Mouse (Mus musculus) neural tube, embryonic 14.5 days (tissue): ENCODE results near the gene Camkmt. TPM values are rescaled to one million over a fixed set of nuclear protein-coding genes. Genes with fewer than 3 reads are reported as not detected.

Source experiments
- ATAC-seq: fragments of 200-750 bp; cut with Nextera tagmentation; 2 replicates; pipeline ENCODE4 v1.8.0; 2017; ENCODE audit warnings: low read depth, mild to moderate bottlenecking, moderate TSS enrichment, moderate library complexity
- H3K27ac ChIP-seq: fragments of 300-500 bp; sonication (generic); 2 replicates; pipeline ENCODE4 v1.5.1; 2014; ENCODE audit warnings: low read depth, mild to moderate bottlenecking, control low read depth, low read length, moderate library complexity, mixed read lengths
- H3K27me3 ChIP-seq: fragments of 300-500 bp; sonication (generic); 2 replicates; pipeline ENCODE4 v1.6.1; 2014; ENCODE audit warnings: low read length; ENCODE audit not compliant: control insufficient read depth, insufficient read depth
- H3K36me3 ChIP-seq: fragments of 300-500 bp; sonication (generic); 2 replicates; pipeline ENCODE4 v1.6.1; 2014; ENCODE audit warnings: low read length, mixed read lengths; ENCODE audit not compliant: control insufficient read depth, insufficient read depth
- H3K4me1 ChIP-seq: fragments of 300-500 bp; sonication (generic); 2 replicates; pipeline ENCODE4 v1.6.1; 2014; ENCODE audit warnings: low read length; ENCODE audit not compliant: control insufficient read depth, insufficient read depth
- H3K4me2 ChIP-seq: fragments of 300-500 bp; sonication (generic); 2 replicates; pipeline ENCODE4 v1.6.1; 2014; ENCODE audit warnings: mild to moderate bottlenecking, low read depth, low read length, control low read depth
- H3K4me3 ChIP-seq: fragments of 300-500 bp; sonication (generic); 2 replicates; pipeline ENCODE4 v1.5.1; 2014; ENCODE audit warnings: low read depth, low read length, control low read depth, mixed read lengths
- H3K9ac ChIP-seq: fragments of 300-500 bp; sonication (generic); replicated peaks from 2 replicates; pipeline ENCODE4 v1.6.1; 2014; ENCODE audit warnings: low read depth, mild to moderate bottlenecking, control low read depth, low read length, mixed read lengths
- H3K9me3 ChIP-seq: fragments of 300-500 bp; sonication (generic); 2 replicates; pipeline ENCODE4 v1.6.1; 2016; ENCODE audit warnings: low read length; ENCODE audit not compliant: control insufficient read depth
- whole genome bisulfite sequencing: fragments of 180-500 bp; shearing (Covaris S2); extraction: QIAGEN DNeasy Blood & Tissue Kit; methylation state at CpG from one replicate; pipeline ENCODE4 v1.1.7; 2014; 5-methylcytosine and 5-hydroxymethylcytosine counted together
- polyA plus RNA-seq: library from polyadenylated mRNA; unstranded; fragments of >200 nt; fragmentation: Nextera tagmentation; extraction: Ambion mirVana; gene quantifications from 2 replicates; pipeline ENCODE4 v1.2.1, GENCODE M21; 2014

Gene Camkmt
- polyA plus RNA-seq, 1 experiment from 2014 or later, result 24.5 TPM

DNA sequence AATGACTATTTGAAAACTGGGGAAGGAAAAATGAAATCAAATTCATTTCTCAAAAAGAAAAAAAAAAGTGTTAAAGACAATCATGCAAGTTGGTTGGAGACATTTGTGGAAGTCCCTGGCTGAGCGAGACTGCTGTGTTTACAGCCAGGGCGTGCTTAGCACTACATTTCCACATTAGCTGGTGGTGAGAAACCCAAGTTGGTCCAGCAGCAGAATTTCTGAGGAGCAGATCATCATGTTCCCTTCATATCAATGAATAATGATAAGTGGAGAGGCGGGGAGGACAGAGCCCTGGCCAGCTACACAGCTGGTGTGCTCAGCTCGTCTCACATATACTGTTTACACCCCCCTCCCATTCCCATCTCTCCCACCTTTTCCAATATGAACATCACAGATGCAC lies 292.0 kb downstream of the Camkmt start:
- WGBS, result 66% methylated on average over 4 of the region's 4 CpGs
- H3K4me1 ChIP-seq, result no peaks in the 10 kb centered on the region
- ATAC-seq, result no peak
- H3K9me3 ChIP-seq, result no peaks in the 10 kb centered on the region
- H3K27me3 ChIP-seq, result no peaks in the 10 kb centered on the region
- no peak overlapping the region for H3K27ac ChIP-seq
- H3K9ac ChIP-seq, result no peak overlapping the region
- no peak overlapping the region for H3K4me2 ChIP-seq
- no peak overlapping the region for H3K4me3 ChIP-seq
- H3K36me3 ChIP-seq, result no peaks in the 10 kb centered on the region

DNA sequence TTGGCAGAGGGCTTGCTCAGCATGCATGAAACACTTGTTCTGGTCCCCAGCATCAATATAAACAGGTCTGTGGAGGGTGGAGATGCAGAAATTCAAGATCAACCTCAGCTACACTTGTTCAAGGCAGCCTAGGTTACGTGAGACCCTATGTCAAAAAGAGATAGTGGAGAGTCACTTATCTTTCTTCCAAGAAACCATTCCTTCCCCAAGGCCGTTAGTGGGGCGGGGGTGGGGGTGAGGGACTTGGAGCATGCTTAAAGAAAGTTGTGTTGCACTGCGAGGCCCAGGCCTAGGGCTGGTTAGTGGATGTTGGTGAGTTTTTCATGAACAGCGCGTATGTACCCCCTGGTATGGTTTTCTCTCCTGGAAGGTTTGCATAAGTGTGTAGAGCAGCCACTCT lies 292.6 kb downstream of the Camkmt start:
- 93% methylated on average over 6 of the region's 6 CpGs for WGBS
- Histone ChIP-seq H3K4me1 (no peaks in the 10 kb centered on the region), H3K9me3 (no peaks in the 10 kb centered on the region), H3K9ac (no peak overlapping the region), H3K4me3 (no peak overlapping the region), H3K36me3 (no peaks in the 10 kb centered on the region), H3K27me3 (no peaks in the 10 kb centered on the region), H3K4me2 (no peak overlapping the region), H3K27ac (no peak overlapping the region)
- ATAC-seq, result no peak

DNA sequence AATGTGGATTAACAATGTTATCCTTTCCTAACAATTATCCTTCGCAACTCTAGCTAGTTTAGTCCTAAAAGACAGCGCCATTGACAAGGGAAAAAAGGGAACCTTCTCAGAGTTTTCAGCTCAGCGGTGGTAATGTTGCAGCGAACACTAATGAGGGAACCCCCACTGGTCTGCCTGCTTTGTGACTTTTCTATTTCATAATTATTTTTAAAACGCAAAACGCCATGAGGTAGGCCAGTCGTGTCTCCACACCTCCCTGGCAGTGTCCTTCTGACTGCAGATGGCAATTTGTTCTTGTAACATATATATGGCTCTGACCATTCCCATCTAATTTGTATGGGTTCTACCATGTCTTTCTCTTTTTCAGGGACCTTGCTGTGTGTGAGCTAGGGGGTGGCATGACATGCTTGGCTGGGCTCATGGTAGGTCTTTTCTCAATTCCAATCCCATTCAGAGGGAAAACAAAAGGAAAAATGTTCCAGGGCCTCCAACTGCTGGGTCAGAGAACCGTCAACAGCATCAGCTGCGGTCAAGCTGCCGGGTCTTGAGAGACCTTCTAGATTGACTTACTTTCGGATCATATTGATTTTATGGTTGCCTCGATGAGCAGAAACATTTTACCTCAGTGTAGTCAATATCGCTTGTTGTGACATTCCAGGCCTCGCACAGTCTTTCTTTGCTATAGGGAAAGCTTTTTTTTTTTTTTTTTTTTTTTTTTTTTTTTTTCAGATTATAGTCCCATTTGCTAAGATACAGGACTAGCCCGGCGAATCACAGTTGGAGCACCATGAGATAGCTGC lies 302.9 kb downstream of the Camkmt start:
- Histone ChIP-seq H3K36me3 (no peaks in the 10 kb centered on the region), H3K4me3 (no peak overlapping the region), H3K9me3 (no peaks in the 10 kb centered on the region), H3K4me2 (no peak overlapping the region), H3K4me1 (peaks cover 17% of the 10 kb centered on the region), H3K27ac (no peak overlapping the region), H3K9ac (no peak overlapping the region), H3K27me3 (no peaks in the 10 kb centered on the region)
- WGBS, result 38% methylated on average over 16 of the region's 16 CpGs
- no peak; the same call in 1 of the 2 replicates for ATAC-seq

DNA sequence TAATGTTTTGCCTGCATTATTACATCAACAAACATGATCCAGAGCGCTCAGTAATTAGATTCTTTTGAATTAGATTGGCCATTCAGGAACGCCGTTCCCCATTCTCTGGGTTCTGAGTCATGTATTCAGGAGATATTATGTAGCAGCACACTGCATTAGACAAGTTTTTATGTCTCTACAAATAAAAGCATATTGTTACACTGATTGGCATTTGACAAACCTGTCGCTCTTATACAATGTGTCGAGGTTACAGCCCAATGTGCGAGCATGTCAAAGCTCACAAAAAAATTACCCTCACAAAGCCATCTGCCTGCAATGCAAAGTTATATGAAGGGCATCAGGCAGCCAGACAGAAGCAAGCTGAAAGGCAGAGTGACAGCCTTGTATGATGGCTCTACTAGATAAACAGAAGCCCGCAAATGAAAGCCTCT lies 303.6 kb downstream of the Camkmt start:
- Histone ChIP-seq H3K9ac (no peak overlapping the region), H3K9me3 (no peaks in the 10 kb centered on the region), H3K4me1 (peaks cover 17% of the 10 kb centered on the region), H3K27ac (no peak overlapping the region; the same call in 1 of the 2 replicates), H3K36me3 (no peaks in the 10 kb centered on the region), H3K4me3 (no peak overlapping the region), H3K27me3 (no peaks in the 10 kb centered on the region), H3K4me2 (peak overlapping the region; percentile 22; the same call in 1 of the 2 replicates)
- 29% methylated on average over 7 of the region's 7 CpGs for WGBS
- ATAC-seq, result no peak

DNA sequence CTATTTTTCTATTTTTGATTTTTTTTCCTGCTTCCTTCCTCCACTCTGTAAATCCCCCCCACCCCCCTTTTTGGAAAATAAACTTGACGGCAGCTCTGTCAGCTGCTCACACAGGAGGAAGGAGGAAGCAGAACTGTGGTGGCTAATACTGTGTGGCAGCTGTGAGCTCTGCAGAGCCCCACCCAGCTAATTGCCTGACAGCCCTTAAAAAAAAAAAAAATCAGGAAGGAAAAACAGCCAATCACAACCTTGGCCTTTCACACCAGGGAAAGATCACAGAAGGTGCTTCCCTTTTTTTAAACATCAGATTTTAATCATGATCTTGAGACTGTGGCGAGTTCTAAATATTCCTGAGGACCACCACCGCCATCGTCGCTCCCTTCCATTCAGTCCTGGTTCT lies 305.1 kb downstream of the Camkmt start:
- H3K27ac ChIP-seq, result no peak overlapping the region
- H3K4me2 ChIP-seq, result no peak overlapping the region
- H3K27me3 ChIP-seq, result no peaks in the 10 kb centered on the region
- no peaks in the 10 kb centered on the region for H3K36me3 ChIP-seq
- H3K9ac ChIP-seq, result no peak overlapping the region
- no peaks in the 10 kb centered on the region for H3K9me3 ChIP-seq
- no peak overlapping the region for H3K4me3 ChIP-seq
- H3K4me1 ChIP-seq, result peaks cover 17% of the 10 kb centered on the region
- 35% methylated on average over 5 of the region's 5 CpGs for WGBS
- peak; percentile 70; the same call in 1 of the 2 replicates for ATAC-seq

- ATAC-seq, result no peak
- Histone ChIP-seq H3K27ac (no peak overlapping the region), H3K9me3 (no peaks in the 10 kb centered on the region), H3K9ac (no peak overlapping the region), H3K4me2 (no peak overlapping the region), H3K4me3 (no peak overlapping the region), H3K4me1 (0 out of 2 replicates have a peak, but pooled peaks cover 7% of the 10 kb centered on the region), H3K36me3 (no peaks in the 10 kb centered on the region), H3K27me3 (no peaks in the 10 kb centered on the region)
- WGBS, result 64% methylated on average over 4 of the region's 4 CpGs
Measured at GRCm38 (mm10) chr17:85400751-85401150, 310.4 kb downstream of the Camkmt start.

DNA sequence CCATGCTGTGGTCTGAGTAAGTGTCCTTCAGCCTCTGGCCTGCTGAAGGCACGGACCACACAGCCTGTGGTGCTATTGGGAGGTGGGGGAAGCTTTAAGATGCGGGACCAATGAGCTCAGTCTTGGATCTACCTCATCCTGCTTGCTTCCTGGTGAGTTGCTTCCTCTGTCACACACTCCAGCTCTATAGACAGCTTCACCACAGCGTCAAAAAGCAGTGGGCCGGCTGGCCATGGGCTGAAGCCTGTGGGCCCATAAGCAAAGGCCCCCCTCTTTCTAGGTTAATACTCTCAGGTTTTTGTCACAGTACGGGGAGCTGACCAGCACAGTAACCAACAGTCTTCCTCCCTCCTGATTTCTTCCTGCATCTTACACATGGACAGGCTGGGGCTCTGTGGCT lies 314.8 kb downstream of the Camkmt start:
- H3K4me1 ChIP-seq, result no peaks in the 10 kb centered on the region
- no peak for ATAC-seq
- H3K36me3 ChIP-seq, result no peaks in the 10 kb centered on the region
- no peak overlapping the region for H3K27ac ChIP-seq
- WGBS, result 87% methylated on average over 5 of the region's 5 CpGs
- no peak overlapping the region for H3K9ac ChIP-seq
- no peaks in the 10 kb centered on the region for H3K27me3 ChIP-seq
- H3K9me3 ChIP-seq, result no peaks in the 10 kb centered on the region
- no peak overlapping the region for H3K4me3 ChIP-seq
- no peak overlapping the region for H3K4me2 ChIP-seq

DNA sequence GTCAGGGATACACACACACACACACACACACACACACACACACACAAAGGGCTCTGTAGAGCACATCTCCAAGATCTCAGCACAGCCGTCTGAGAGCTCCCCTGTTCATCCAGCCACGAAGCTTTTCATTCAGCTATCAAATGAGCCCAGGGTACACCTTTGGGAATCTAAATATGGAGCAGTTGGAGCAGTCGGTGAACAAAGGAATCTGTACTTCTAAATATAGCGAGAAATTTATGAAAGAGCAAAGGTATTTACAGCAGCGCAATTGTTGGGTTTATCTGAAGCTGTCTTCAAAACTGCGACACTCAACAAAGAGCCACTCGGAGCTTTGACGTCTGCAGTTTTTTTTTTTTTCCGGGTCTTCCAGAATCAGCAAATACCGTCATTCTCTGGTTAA lies 315.8 kb downstream of the Camkmt start:
- no peak overlapping the region for H3K4me3 ChIP-seq
- WGBS, result 75% methylated on average over 10 of the region's 10 CpGs
- H3K36me3 ChIP-seq, result no peaks in the 10 kb centered on the region
- H3K9ac ChIP-seq, result no peak overlapping the region
- no peaks in the 10 kb centered on the region for H3K27me3 ChIP-seq
- no peak for ATAC-seq
- H3K4me2 ChIP-seq, result no peak overlapping the region
- no peaks in the 10 kb centered on the region for H3K4me1 ChIP-seq
- H3K9me3 ChIP-seq, result no peaks in the 10 kb centered on the region
- H3K27ac ChIP-seq, result no peak overlapping the region

GRCm38 (mm10) chr17:85428831-85429230 lies 338.5 kb downstream of the Camkmt start:
- 89% methylated on average over 7 of the region's 7 CpGs for WGBS
- no peak for ATAC-seq
- H3K9ac ChIP-seq, result no peak overlapping the region
- no peaks in the 10 kb centered on the region for H3K4me1 ChIP-seq
- no peaks in the 10 kb centered on the region for H3K9me3 ChIP-seq
- no peak overlapping the region for H3K4me3 ChIP-seq
- H3K27me3 ChIP-seq, result no peaks in the 10 kb centered on the region
- no peak overlapping the region for H3K4me2 ChIP-seq
- H3K27ac ChIP-seq, result no peak overlapping the region
- no peaks in the 10 kb centered on the region for H3K36me3 ChIP-seq
